Mouse (Mus musculus) right cerebral cortex, postnatal 4 days (tissue): ENCODE measurements around the gene Uap1l1.
A peak's percentile ranks its signal among the peaks of the same experiment; 100 is the strongest.
"Not testable (repeated sequence)": the region's sequence is repeated elsewhere in the genome, so short reads cannot be mapped to it uniquely, and the experiment has no call there.

ENCODE experiments used
- DNase-seq: peaks from one replicate; pipeline ENCODE4 v3.0.0-alpha.2; 2022

The Uap1l1 gene

DNA sequence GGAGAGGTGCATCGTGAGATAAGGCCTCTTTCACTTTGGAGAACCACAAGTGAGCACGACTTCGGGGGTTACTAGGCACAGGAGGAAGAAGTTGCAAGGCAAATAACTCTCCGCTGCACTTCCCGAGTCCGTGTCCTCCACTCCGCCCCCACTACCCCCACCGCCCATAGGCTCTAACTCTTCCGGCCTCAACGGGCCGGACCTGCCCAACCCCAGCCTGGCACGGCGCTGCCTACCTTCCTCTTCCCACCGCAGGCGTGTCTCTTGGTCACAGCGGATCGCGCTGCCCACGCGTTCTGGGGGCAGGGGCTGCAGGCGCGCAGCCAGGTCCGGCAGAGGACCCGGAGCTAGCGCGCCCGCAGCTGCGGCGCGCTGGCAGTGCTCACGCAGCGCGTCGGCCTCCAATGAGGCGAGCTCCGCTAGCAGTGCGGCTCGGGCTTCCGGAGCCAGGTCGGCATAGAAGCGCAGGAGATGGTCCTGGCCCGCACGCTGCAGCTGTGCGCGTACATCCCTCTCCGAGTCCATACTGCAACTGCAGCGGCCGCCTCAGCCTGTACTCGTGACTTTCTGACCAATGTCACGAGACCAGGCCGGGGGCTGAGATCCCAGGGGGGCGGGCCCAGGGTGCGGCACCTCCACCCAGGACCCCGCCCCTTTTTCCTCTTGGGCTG is at the start of gene Uap1l1:
Uap1l1 (minus strand) TSS at position 592 of the 671 bp plus-strand sequence.
- peak; percentile 52 for DNase-seq

DNA sequence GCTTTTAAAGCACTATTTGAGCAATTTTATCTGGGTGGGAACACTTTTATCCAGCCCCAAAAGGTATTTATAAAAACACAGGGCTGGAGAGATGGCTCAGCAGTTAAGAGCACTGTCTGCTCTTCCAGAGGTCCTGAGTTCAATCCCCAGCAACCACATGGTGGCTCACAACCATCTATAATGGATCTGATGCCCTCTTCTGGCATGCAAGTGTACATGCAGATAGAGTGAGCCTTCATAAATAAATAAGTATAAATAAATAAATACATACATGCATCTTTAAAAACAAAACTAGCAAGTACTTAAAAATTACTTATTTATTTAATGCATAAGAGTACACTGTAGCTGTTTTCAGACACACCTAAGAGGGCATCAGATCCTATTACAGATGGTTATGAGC is 48.0 kb upstream of the Uap1l1 start:
- not testable (repeated sequence) for DNase-seq

DNA sequence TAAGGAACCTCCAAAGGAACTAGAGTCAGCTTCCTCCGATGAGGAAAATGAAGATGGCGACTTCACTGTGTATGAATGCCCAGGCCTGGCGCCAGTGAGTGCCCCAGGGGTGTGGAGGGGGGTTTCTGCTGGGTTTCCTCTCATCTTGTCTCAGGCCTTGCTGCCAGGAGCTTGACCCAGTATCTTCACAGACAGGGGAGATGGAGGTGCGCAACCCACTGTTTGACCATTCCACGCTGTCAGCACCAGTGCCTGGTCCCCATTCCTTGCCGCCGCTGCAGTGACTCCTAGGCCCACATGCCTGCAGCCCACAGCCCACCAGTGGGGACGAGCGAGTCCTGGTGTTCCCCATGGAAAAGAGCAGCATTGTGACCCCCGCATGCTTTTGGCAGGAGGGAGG is 43.4 kb upstream of the Uap1l1 start:
- DNase-seq, result no peak

DNA sequence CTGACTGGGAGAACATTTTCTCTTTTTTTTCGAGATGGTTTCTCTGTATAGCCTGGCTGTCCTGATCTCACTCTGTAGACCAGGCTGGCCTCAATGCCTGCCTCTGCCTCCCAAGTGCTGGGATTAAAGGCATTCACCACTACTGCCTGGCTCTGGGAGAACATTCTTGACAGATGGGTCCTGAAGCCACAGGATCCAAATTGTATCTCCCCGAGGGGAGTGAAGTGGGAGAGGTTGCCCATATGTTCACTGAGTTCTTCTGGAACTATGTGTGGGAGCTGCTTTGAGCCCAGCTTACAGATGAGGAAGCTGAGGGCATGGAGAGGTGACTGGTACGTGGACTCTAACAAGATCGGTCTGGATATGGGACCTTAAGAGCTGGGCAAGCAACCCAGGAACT is 38.5 kb upstream of the Uap1l1 start:
- no peak for DNase-seq

DNA sequence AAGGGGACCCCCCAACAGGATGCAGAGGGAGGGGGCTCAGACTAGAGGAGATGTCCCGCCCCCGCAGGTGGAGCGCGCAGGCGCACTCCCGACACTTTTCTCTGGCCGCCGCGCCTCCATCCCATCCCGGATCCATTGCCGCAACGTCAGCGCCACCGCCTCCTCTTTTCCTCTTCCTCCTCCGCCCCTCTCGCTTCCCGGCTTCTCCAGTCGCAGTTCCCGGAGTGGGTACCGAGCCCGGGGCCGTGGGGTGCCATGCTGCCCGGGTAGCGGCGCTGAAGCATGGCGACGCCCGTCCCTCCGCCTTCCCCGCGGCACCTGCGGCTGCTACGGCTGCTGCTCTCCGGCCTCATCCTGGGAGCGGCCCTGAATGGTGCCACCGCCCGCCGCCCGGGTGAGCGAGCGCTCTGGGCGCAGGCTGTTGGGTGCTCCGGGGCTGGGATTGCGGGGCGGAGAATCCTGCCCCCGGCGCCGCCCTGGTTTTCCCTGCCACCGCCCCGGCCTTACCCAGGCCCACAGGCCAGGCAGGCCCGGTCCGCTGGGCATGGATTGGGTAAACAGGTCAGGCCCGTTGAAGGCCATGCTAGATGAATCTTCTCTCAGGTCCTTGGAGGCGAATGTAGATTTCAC is 37.6 kb upstream of the Uap1l1 start:
- peak; percentile 90 for DNase-seq

DNA sequence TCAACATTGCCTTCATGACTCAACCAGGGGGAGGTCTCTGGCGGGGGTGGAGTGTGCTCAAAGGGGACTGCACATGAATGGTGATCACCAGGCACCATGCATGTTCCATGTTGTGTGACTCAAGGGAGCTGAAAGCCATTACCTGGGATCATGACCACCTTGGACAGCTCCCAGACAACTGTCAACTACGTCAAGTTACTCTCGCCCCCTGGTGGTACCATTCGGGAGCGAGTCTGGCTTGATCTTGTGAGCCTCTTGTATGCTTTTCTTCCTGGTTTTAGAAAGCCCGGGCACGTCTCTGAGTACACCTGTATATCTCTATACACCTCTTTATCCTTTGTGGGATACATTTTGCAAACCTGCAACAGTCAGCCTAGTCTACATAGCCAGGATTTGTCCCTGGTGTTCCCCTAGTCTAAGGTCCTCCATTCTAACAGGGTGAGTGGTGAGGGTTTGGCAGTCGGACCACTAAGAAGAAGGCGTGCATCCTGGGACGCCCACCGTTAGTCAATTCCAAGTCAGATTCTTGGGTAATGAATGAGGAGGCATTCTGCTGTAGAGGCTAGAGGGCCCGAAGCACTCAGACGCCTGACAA is 37.0 kb upstream of the Uap1l1 start:
- DNase-seq, result peak; percentile 91

DNA sequence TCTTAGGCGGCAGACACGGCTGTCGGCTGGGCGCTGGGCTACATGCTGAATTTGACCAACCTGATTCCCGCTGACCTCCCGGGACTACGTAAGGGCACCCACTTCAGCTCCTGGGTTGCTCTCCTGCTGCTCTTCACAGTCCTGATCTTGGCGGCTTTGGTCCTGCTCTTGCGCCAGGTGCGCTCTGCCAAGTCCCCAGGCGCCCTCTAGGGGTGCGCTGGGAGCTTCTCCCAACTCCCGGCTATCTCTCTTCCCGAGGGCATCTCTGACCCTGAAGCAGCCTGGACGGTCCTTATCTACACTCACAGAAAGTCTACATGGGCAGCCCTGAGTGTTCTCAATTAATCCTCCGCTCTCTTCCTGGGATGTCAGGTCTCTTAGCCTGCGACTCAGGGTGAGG is 35.3 kb upstream of the Uap1l1 start:
- peak; percentile 68 for DNase-seq

DNA sequence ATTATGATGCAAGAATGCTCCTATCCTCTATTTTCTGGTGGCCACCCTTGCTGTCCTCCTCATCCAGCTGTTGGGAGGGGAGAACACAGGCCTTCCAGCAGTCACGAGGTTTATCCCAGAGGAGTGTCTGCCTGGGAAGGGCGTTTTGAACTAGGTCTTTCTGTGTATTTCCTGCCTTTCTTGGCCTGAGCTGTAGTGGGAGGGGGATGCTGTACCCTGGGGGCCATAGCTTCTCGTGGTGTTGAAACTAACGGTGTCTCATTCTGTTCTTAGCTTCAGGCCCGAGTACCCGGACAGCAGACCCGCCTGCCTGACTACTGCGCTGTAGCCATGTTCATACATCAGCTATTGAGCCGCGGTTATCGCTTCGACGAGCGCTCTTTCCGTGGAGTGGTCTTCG is 34.8 kb upstream of the Uap1l1 start:
- no peak for DNase-seq

DNA sequence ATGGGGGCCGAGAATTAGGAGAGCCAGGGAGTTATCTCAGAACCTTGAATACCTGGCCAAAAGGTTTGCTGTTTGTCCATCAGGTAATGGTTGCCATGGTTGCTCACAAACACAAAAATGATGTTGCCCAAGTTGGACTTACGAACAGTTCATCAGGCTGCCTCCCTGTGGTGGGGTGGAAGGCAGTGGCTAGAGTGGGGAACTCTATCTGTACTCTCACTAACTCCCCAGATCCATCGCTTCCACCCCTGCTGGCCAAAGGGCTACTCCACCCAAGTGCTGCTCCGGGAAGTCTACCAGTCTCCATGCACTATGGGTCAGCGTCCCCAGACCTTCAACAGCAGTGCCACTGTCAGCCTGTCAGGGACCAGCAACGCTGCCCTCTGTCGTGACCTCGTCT is 33.6 kb upstream of the Uap1l1 start, which contains the start of gene Npdc1:
Npdc1 (plus strand) TSS at position 301 of the 400 bp plus-strand sequence.
- DNase-seq, result no peak

DNA sequence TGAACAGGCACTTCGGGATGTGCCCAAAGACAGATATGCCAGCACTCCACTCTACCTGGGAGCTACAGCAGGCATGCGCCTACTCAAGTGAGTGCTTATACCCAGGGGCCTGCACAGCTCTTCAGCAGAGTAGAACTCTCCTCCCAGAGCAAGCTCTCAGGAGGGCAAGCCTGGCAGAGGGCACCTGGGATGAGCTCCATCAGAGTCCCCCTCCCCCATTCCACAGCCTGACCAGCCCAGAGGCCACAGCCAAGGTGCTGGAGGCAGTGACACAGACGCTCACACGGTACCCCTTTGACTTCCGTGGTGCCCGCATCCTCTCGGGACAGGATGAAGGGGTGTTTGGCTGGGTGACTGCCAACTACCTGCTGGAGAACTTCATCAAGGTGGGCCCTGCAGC is 32.6 kb upstream of the Uap1l1 start:
- no peak for DNase-seq

DNA sequence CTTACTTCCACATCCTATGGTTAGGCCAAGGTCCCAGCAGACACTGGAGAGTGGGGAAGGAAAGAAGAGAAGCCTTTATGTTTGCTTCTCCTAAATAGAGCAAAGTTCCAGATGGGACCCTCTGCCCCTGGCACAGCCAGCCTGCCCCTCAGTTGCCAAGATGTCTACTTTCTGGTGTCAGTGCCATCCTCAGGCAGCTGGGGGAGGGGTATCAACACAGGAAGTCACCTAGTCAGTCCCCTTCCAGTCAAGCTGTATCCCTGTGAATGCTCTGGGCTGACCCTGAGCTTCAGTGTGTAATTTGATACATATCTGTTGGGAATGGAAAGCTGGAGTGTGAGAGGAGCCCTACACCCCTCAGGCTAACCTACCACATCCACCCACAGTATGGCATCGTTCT is 31.5 kb upstream of the Uap1l1 start:
- DNase-seq, result no peak

DNA sequence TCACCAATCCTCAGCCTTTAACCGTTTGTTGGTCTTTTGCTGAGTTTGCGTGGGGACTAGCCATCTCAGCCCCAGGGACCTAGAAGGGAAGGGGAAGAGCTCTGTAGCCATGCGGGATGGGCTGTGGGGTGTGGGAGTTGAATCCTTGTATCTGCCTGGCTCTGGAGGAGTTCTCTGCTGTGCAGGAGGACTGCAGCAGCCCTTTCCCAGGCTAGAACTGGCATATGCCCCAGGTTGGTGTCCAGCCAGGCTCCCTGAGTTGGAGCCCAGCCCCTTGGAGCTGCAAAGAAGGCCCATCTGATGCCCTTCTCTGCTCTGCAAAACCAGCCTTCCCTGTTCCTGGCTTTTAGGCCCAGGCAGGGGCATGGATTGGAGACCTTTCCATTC is 31.1 kb upstream of the Uap1l1 start:
- no peak for DNase-seq

DNA sequence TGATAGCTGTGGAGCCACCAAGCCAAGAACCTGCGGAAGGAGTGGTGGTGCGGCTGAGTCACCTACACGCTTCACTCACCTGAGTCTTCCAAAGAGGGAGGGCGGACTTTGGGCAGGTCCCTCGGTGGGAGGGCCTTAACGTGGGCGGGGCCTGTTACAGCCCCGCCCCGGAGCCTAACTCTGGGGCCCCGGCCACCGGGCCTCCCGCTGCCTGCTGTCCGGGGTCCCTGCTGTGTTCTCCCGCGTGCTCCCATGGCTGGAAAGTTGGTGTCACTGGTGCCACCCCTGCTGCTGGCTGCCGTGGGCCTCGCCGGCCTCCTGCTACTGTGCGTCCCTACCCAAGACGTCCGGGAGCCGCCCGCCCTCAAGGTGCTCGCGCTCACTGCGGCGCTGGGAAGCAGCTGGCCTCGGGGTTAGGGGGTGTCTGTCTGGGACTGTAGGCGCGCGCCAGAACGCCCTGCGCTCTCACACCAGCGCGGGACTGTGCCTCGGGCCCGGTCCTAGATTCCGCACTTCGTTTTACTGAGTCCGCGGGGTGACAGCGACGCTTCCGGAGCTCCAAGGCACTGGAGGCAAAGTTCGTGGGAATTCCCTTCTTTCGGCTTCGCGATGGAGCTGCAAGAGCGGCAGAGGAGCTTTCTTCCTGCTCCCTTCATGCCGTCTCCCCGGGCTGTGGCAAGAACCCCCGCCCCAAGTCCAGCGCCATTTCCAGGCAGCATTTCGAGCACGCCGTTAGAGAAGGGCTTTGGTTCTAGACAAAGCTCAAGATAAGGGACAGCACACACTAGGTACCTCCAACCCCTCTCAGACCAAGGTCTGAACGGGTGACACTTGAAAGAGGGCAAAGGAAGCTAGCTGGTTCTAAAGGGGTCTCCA is 30.5 kb upstream of the Uap1l1 start, which contains the start of gene Entpd2:
Entpd2 (plus strand) TSS at position 154 of the 876 bp plus-strand sequence.
- DNase-seq, result no peak

DNA sequence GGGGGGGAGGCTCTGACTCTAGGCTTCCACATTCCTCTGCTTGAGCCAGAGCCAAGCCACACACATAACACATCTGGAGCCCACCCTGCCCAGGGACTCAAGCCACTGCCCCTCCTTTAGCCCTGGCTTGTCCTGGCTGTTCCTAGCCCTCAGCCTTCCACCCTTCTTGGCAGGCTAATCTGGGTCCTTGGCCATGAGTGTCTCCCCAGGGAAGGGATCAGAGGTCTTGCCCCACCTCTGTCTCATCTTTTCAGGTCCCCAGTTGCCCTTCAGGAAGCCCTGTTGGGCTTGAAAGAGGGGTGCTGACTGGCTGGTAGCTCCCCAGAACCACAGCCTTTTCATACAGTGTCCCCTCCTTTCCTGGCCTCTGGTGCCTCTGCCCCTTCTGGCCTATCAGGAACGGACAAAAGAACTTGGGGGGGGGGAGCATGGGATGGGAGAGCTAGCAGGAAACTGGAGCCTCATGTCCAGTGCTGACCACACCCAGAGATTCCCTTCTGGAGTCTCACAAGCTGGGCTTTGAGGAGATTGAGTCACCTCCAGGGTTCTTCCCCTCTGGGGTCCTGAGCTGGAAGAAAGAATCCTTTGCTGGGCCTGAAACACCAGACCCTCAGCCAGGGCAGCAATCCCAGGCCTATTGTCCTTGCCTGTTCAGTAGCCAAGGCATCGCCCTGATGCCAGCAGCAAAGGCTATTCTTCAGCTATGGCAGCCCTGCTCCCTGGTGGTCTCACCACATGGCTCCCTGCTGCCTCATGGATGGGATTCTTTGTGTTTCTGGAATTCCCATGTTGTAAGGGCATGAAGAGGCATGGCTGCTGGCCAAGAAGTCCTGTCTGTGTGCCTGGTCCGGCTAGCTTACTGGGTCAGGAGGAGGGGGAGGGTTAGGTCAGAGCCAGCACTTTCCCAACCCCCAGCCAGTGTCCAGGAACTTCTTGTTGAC is 29.1 kb upstream of the Uap1l1 start:
- peak; percentile 67 for DNase-seq

DNA sequence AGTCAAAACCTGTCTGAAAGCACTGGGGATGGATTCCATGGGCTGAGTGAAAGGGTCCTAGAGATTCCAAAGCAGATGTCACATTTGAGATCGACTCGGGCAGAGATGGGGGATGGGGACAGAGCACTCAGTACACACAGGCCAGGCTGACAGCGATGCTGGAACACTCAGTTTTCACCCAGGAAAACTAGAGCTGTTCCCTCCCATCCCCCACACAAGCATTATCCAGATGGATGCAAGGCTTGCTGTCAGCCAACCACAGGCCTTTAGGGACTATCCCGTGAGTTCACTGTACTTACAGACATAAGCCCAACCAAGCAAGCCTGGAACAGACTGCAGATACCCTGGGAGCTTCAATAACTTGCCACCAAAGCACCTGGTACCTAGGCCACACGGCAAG is 25.8 kb upstream of the Uap1l1 start:
- DNase-seq, result no peak

DNA sequence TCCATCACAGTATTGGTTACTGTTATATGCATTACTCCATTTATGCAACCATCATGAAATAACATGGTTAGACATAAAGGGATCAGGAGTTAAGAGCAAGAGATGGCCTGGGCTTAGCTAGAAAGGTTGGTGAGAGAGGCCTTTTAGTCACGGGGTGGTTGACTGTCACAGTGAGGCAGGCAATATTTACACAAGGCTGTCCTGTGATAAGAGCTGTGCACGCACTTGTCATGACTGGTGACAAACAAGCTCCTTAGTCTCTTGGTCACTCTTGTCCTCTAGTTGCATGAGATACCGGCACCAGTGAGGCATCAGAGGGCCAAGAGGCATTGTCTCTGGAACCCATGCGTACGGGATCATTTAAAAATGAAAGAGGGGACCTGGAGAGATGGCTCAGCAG is 19.0 kb upstream of the Uap1l1 start:
- DNase-seq, result no peak

DNA sequence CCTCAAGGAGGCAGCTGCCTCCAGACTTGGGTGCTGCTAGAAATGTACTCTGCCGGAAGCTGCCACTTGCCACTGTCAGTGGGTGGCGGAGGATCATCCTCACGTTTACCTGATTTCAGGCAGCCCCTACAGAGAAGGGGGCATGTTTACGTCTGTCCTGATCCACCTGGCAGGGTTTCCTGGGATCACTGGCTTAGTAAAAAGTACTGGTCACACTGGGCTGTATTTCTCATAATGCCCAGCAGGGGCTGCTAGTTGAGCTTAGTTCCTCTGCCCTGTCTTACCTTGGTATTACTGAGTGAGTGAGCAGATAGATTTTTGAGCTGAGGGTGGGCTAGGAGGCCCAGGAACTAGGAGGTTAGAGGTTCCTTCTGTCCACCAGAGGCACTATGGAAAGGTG is 11.1 kb upstream of the Uap1l1 start:
- peak; percentile 41 for DNase-seq

DNA sequence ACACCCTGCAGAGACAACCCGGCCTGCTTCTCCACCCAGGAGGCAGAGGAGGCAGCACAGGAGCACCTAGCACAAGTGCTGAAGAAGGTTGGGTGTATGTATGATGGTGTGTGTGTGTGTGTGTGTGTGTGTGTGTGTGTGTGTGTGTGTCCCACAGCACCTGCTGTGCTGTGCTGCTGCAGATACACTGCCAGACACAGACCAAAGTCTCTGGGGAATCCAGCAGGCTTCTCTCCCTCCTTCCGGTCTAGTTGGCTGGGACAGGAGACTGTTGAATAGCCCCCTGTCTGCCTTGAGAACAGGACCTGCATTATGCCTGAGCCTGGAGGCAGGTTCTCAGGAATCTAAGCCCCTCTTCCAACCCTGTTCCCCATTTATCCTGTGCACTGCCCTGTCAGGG is 7.9 kb upstream of the Uap1l1 start:
- DNase-seq, result no peak

DNA sequence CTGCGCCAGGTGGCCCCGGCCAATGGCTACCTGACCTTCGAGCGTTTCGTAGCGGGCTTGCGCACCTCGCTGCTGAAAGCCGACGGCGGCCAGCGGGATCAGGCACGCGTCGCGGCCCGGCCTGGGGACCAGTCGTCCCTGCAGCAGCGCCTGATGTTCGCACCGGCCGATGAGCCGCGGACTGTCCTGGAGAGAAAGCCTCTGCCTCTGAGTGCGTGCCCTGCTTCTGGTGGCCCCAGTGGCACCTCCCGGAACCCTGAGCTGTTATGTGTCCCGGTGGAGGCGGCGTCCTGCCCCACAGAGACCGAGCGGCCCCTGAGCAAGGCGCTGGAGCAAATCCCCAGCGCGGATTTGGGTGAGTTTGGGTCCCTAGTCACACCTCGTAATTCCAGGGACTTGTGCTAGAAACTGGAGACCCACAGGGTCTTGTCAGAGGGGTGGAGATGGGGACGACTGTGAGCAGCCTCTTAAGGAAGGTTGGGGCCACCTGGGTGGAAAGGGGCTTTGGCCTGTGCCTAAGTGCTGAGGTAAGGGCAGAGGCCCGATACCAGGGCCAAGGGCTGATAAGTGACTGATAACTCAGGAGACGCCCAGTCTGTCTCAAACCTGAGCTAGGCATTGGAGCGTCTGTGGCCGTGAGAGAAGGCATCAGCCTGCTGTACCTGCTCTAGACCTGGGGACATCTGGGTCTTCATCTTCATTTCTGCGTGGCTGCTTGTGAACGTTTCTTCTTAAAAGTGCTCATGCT is 7.3 kb upstream of the Uap1l1 start:
- no peak for DNase-seq

DNA sequence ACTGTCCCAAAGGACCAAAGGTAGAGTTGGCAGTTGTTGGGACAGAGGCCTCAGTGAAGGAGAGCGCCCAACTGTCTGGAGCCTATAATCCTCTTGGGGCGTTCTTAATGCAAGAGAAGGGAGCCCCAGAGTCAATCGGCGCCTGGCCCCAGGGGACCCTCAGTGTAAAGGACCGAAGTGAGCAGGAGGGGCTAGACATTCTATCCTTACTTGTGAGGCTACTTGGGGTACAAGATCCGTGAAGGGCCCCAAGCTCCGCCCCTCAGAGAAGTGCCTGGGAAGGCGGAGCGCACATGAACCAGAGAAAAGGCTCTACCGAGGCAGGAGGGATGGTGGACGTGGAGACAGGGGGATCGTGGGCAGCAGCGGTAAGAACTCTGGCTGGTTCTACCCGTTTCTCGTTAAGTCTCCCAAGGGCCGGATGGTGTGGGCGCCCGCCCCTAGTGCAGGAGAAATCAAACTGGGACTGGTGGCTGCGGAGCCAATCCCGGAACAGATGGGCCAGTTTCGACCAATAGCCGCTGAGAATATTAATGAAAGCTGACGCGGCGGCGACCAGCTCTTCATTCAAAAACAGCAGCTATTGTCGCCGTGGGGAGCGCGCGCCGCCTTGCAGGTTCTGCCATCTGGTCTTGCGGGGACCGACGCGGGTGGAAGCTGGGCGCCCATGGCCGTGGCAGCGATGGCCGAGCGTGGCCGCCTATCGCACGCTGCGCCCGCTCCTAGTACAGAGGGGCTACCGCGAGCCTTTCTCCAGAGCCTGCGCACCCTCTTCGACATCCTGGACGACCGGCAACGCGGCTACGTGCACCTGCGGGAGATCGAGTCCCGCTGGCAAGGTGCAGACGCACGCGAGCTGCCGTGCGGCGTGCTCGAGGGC is 6.5 kb upstream of the Uap1l1 start, which contains the start of gene Sapcd2:
Sapcd2 (plus strand) TSS at position 558 of the 880 bp plus-strand sequence.
- DNase-seq, result peak; percentile 80
